Comparison of ENCODE assay signal across 30 mouse cellular contexts in genomic region chr1:171886989-171887388, GRCm38 (mm10). TPM values are rescaled to one million over a fixed set of nuclear protein-coding genes. Genes with fewer than 3 reads are reported as not detected.
A peak's percentile ranks its signal among the peaks of the same experiment; 100 is the strongest.
DNase-seq lines count a peak whose midpoint lies in the region; ATAC-seq lines count a peak whose summit lies in the region.
"Had no signal": no experiment of that assay in that cellular context is flagged by ENCODE, and none has a peak within 500 bp of the region (broad histone marks: within the 10 kb centered on the region; RNA-seq: fewer than 3 reads in every experiment).

No protein-coding gene starts in this region.

- H3K9ac ChIP-seq in heart, embryonic 12.5 days, result no peak overlapping the region
- H3K9ac ChIP-seq: embryonic facial prominence, embryonic 13.5 days; intestine, embryonic 15.5 days; liver, postnatal 0 days; midbrain, embryonic 12.5 days; neural tube, embryonic 15.5 days had no signal

- no peaks in the 10 kb centered on the region for H3K27me3 ChIP-seq in heart, embryonic 12.5 days (replicated peaks)
- H3K27me3 ChIP-seq: embryonic facial prominence, embryonic 13.5 days; intestine, embryonic 15.5 days; midbrain, embryonic 12.5 days; neural tube, embryonic 15.5 days had no signal

- intact Hi-C loops in left cerebral cortex, postnatal 14 days (cut with DNase I), result no loop called here

- DNase-seq in heart, adult 11 months, result peak; percentile 81
- DNase-seq in ES-CJ7 (ENCODE audit: low read depth, low spot score), result peak; percentile 42
- DNase-seq in frontal cortex, postnatal 14 days (ENCODE audit: low spot score in 2 of 2), result peak; percentile 7 to 8
- peak; percentile 13 to 19 for DNase-seq in left cerebral cortex, postnatal 14 days (ENCODE audit: low spot score in 2 of 2)
- no peak for DNase-seq in adrenal gland, adult 8-10 months
- DNase-seq in layer of hippocampus, postnatal 10 days (ENCODE audit: low spot score in 2 of 2), result no peak
- DNase-seq: cerebellum, adult 2 months; cerebellum, postnatal 25 days; gastrocnemius, adult 2 months; heart, postnatal 10 days; kidney, postnatal 25 days; liver, postnatal 0 days; thymus, postnatal 25 days had no signal

- H3K4me2 ChIP-seq in heart, embryonic 12.5 days, result no peak overlapping the region
- H3K4me2 ChIP-seq: embryonic facial prominence, embryonic 13.5 days; heart, embryonic 11.5 days; intestine, embryonic 15.5 days; liver, embryonic 11.5 days; midbrain, embryonic 12.5 days; neural tube, embryonic 15.5 days had no signal

- no peak for ATAC-seq in heart, embryonic 12.5 days (ENCODE audit: insufficient number of reproducible peaks, low FRiP score)
- ATAC-seq in erythroblast, adult 5-6 weeks (replicated peaks; ENCODE audit: low FRiP score, poor library complexity, severe bottlenecking), result no peak
- ATAC-seq: CD4-positive, CD25-positive, alpha-beta regulatory T cell, adult 4 months; forebrain, embryonic 14.5 days; hindbrain, embryonic 16.5 days; intestine, embryonic 15.5 days; liver, postnatal 0 days; lung, postnatal 0 days had no signal

- H3K27ac ChIP-seq in heart, embryonic 12.5 days (ENCODE audit: poor library complexity, severe bottlenecking), result no peak overlapping the region
- H3K27ac ChIP-seq: embryonic facial prominence, embryonic 13.5 days; gastrocnemius, adult 2 months; hindbrain, embryonic 10.5 days; intestine, embryonic 15.5 days; limb, embryonic 10.5 days; midbrain, embryonic 12.5 days; neural tube, embryonic 15.5 days had no signal

- WGBS in heart, embryonic 12.5 days, result 73% methylated on average over 1 of the region's 1 CpGs

- H3K9me3 ChIP-seq in heart, embryonic 12.5 days (replicated peaks), result no peaks in the 10 kb centered on the region; the same call in 1 of the 2 replicates
- H3K9me3 ChIP-seq: embryonic facial prominence, embryonic 13.5 days; hindbrain, embryonic 10.5 days; intestine, embryonic 15.5 days; limb, embryonic 10.5 days; midbrain, embryonic 12.5 days; neural tube, embryonic 15.5 days had no signal

- no peaks in the 10 kb centered on the region for H3K36me3 ChIP-seq in heart, embryonic 12.5 days
- H3K36me3 ChIP-seq: embryonic facial prominence, embryonic 13.5 days; hindbrain, embryonic 10.5 days; intestine, embryonic 15.5 days; limb, embryonic 10.5 days; midbrain, embryonic 12.5 days; neural tube, embryonic 15.5 days had no signal

- H3K4me1 ChIP-seq in heart, embryonic 12.5 days (replicated peaks), result no peaks in the 10 kb centered on the region
- H3K4me1 ChIP-seq: embryonic facial prominence, embryonic 13.5 days; hindbrain, embryonic 10.5 days; intestine, embryonic 15.5 days; limb, embryonic 10.5 days; midbrain, embryonic 12.5 days; neural tube, embryonic 15.5 days had no signal

- H3K4me3 ChIP-seq in heart, embryonic 12.5 days, result no peak overlapping the region
- H3K4me3 ChIP-seq: embryonic facial prominence, embryonic 13.5 days; gastrocnemius, adult 2 months; hindbrain, embryonic 10.5 days; intestine, embryonic 15.5 days; limb, embryonic 10.5 days; midbrain, embryonic 12.5 days; neural tube, embryonic 15.5 days had no signal

RNA-seq across cellular contexts. Expression of gene Gm10521, which starts 8.5 kb away (rescaled TPM):
- not detected in 2 replicates for polyA plus RNA-seq in heart, embryonic 12.5 days (2016; fragmentation: Nextera tagmentation; extraction: Ambion mirVana)
- total RNA-seq in left cerebral cortex, postnatal 14 days (2021), result under 1 TPM in 1 of 2 experiments, not detected in 1; 0.13 TPM
- total RNA-seq in erythroblast, adult 5-6 weeks (2015; ENCODE audit: low replicate concordance), result 2.9 and 3.1 TPM in 2 replicates
- total RNA-seq in erythroblast, adult 5-6 weeks (2017; ENCODE audit: low replicate concordance), result 2.4 and 2.7 TPM in 2 replicates
- total RNA-seq in adrenal gland, adult 8-10 months (2022), result under 1 TPM; 0.17 to 0.92 (median 0.48) TPM
- under 1 TPM; 0.16 to 0.18 TPM for total RNA-seq in layer of hippocampus, postnatal 10 days (2021)
- total RNA-seq: ES-E14; gastrocnemius, adult 2 months had no signal
- polyA plus RNA-seq: embryonic facial prominence, embryonic 13.5 days; forebrain, embryonic 14.5 days; heart, embryonic 11.5 days; hindbrain, embryonic 10.5 days; hindbrain, embryonic 16.5 days; intestine, embryonic 15.5 days; kidney, embryonic 14.5 days; limb, embryonic 10.5 days; lung, postnatal 0 days; neural tube, embryonic 15.5 days; stomach, embryonic 14.5 days had no signal

RNA-seq across cellular contexts. Expression of gene Slamf6, which starts 30.3 kb away (rescaled TPM):
- not detected in 2 replicates for polyA plus RNA-seq in heart, embryonic 12.5 days (2016; fragmentation: Nextera tagmentation; extraction: Ambion mirVana)
- under 1 TPM; 0.07 to 0.23 TPM for total RNA-seq in left cerebral cortex, postnatal 14 days (2021)
- total RNA-seq in erythroblast, adult 5-6 weeks (2015; ENCODE audit: low replicate concordance), result 19.2 TPM in 1 of 2 replicates, not detected in the other
- 0.56 and 4.4 TPM in 2 replicates for total RNA-seq in erythroblast, adult 5-6 weeks (2017; ENCODE audit: low replicate concordance)
- total RNA-seq in adrenal gland, adult 8-10 months (2022), result 1 to 10 TPM in 1 of 4 experiments, under 1 TPM in 3; 0.14 to 1.0 (median 0.49) TPM
- total RNA-seq in layer of hippocampus, postnatal 10 days (2021), result under 1 TPM in 1 of 2 experiments, not detected in 1; 0.27 TPM
- total RNA-seq: gastrocnemius, adult 2 months had no signal
- polyA plus RNA-seq: cerebellum, adult 2 months; forebrain, embryonic 14.5 days; heart, embryonic 11.5 days; hindbrain, embryonic 10.5 days; hindbrain, embryonic 16.5 days; limb, embryonic 10.5 days; liver, embryonic 11.5 days; midbrain, embryonic 12.5 days; stomach, embryonic 14.5 days had no signal

RNA-seq across cellular contexts. Expression of gene Cd84, which starts 47.5 kb away (rescaled TPM):
- 0.98 and 1.7 TPM in 2 replicates for polyA plus RNA-seq in heart, embryonic 12.5 days (2016; fragmentation: Nextera tagmentation; extraction: Ambion mirVana)
- 1 to 10 TPM; 1.8 to 2.0 TPM for total RNA-seq in left cerebral cortex, postnatal 14 days (2021)
- 20.3 and 22.1 TPM in 2 replicates for total RNA-seq in erythroblast, adult 5-6 weeks (2015; ENCODE audit: low replicate concordance)
- 23.7 and 25.0 TPM in 2 replicates for total RNA-seq in erythroblast, adult 5-6 weeks (2017; ENCODE audit: low replicate concordance)
- total RNA-seq in adrenal gland, adult 8-10 months (2022), result 10 to 100 TPM in 2 of 4 experiments, 1 to 10 TPM in 2; 4.2 to 16.6 (median 9.7) TPM
- total RNA-seq in layer of hippocampus, postnatal 10 days (2021), result 1 to 10 TPM; 1.8 to 2.0 TPM

Comparison
In these comparisons a context has a peak if more than half of its experiments do, and no peak if none do; other contexts are left out.
1. DNase-seq: peak in heart, adult 11 months (single experiment), ES-CJ7 (single experiment), frontal cortex, postnatal 14 days (2 of 2) and left cerebral cortex, postnatal 14 days (2 of 2); none in adrenal gland, adult 8-10 months (single experiment) and layer of hippocampus, postnatal 10 days (0 of 2).